Mouse (Mus musculus): Measurements from ENCODE around the gene Atg4c.

GRCm38 (mm10) chr4:99210087-99210486 lies 16.4 kb downstream of the Atg4c start:
- TF ChIP-seq CTCF (IDR thresholded peaks at IDR 0.05; ENCODE audit: low read depth, low read length) (no peak), POLR2A (IDR thresholded peaks at IDR 0.05; ENCODE audit: extremely low read depth, insufficient read depth, low read length) (no peak)
